Mouse (Mus musculus) thymus, adult 2 months (tissue): ENCODE measurements around the gene Bcl10. TPM values are rescaled to one million over a fixed set of nuclear protein-coding genes. Genes with fewer than 3 reads are reported as not detected.
A peak's percentile ranks its signal among the peaks of the same experiment; 100 is the strongest.

Experiments used
- DNase-seq: peaks from one replicate; pipeline ENCODE4 v3.0.0; 2021
- H3K27ac ChIP-seq: fragments of 200-500 bp; 2 replicates; pipeline ENCODE4 v1.5.1; 2012; ENCODE audit warnings: low read length, control low read depth; ENCODE audit not compliant: control insufficient read depth, insufficient read depth
- H3K27me3 ChIP-seq: fragments of 200-500 bp; 2 replicates; pipeline ENCODE4 v1.6.1; 2012; ENCODE audit warnings: mild to moderate bottlenecking, low read length, moderate library complexity, mixed read lengths; ENCODE audit not compliant: control insufficient read depth, insufficient read depth
- H3K36me3 ChIP-seq: fragments of 200-500 bp; 2 replicates; pipeline ENCODE4 v1.6.1; 2012; ENCODE audit warnings: mild to moderate bottlenecking, low read length, moderate library complexity; ENCODE audit not compliant: control insufficient read depth, insufficient read depth
- H3K4me1 ChIP-seq: fragments of 200-500 bp; replicated peaks from 2 replicates; pipeline ENCODE4 v1.6.1; 2012; ENCODE audit warnings: low read length; ENCODE audit not compliant: control insufficient read depth, insufficient read depth
- H3K4me3 ChIP-seq: fragments of 200-500 bp; 2 replicates; pipeline ENCODE4 v1.5.1; 2012; ENCODE audit warnings: mild to moderate bottlenecking, low read length, control low read depth, moderate library complexity; ENCODE audit not compliant: control insufficient read depth, insufficient read depth
- CTCF ChIP-seq: fragments of 200-500 bp; IDR thresholded peaks from 2 replicates; pipeline ENCODE4 v1.5.1; 2012; ENCODE audit warnings: mild to moderate bottlenecking, control low read depth, low read length, moderate library complexity, borderline replicate concordance; ENCODE audit not compliant: control insufficient read depth, poor library complexity, insufficient read depth; ENCODE audit errors: extremely low read depth
- POLR2A ChIP-seq: fragments of 200-500 bp; IDR thresholded peaks from 2 replicates; pipeline ENCODE4 v1.6.1; 2012; ENCODE audit warnings: mild to moderate bottlenecking, low read length, control low read depth, moderate library complexity; ENCODE audit not compliant: control insufficient read depth, poor library complexity, insufficient read depth; ENCODE audit errors: extremely low read depth
- WGBS: fragments of 180-500 bp; shearing (Covaris S2); methylation state at CpG from one replicate; pipeline ENCODE4 v1.1.7; 2018; 5-methylcytosine and 5-hydroxymethylcytosine counted together
- polyA plus RNA-seq: library from polyadenylated mRNA; depleted of rRNA; stranded (reverse); fragments of >200 nt; gene quantifications from 2 replicates; pipeline ENCODE4 v1.2.3, GENCODE M21; 2012

Gene Bcl10
- polyA plus RNA-seq, 1 experiment, result 17.3 TPM

- no peak overlapping the region for H3K4me3 ChIP-seq
- 79% methylated on average over 6 of the region's 6 CpGs for WGBS
- no peak for DNase-seq
Observed at GRCm38 (mm10) chr3:145947539-145948204, 25.1 kb downstream of the Bcl10 start.

GRCm38 (mm10) chr3:145950034-145950814 is 27.6 kb downstream of the Bcl10 start:
- WGBS, result 7% methylated on average over 15 of the region's 15 CpGs
- Histone ChIP-seq H3K4me1 (peaks cover 15% of the 10 kb centered on the region), H3K27ac (peak overlapping the region; percentile 61), H3K4me3 (peak overlapping the region; percentile 21), H3K36me3 (peaks cover under 1% of the 10 kb centered on the region; the same call in 1 of the 2 replicates), H3K27me3 (no peaks in the 10 kb centered on the region)
- TF ChIP-seq CTCF, result no peak
- TF ChIP-seq POLR2A, result no peak
- peak; percentile 26 for DNase-seq

More at GRCm38 (mm10) chr3:145947539-145948204, 25.1 kb downstream of the Bcl10 start:
- Histone ChIP-seq H3K27ac (no peak overlapping the region), H3K4me1 (peaks cover 15% of the 10 kb centered on the region), H3K36me3 (peaks cover 22% of the 10 kb centered on the region), H3K27me3 (no peaks in the 10 kb centered on the region)
- no peak for TF ChIP-seq CTCF
- no peak for TF ChIP-seq POLR2A

GRCm38 (mm10) chr3:145950815-145951130 is 28.2 kb downstream of the Bcl10 start:
- TF ChIP-seq POLR2A, result no peak
- no peaks in the 10 kb centered on the region for H3K36me3 ChIP-seq
- no peak for DNase-seq
- peaks cover 15% of the 10 kb centered on the region for H3K4me1 ChIP-seq
- H3K27ac ChIP-seq, result no peak overlapping the region
- H3K4me3 ChIP-seq, result no peak overlapping the region
- WGBS, result 39% methylated on average over 5 of the region's 5 CpGs
- no peaks in the 10 kb centered on the region for H3K27me3 ChIP-seq

GRCm38 (mm10) chr3:145951287-145952165 is 28.9 kb downstream of the Bcl10 start:
- Histone ChIP-seq H3K4me3 (no peak overlapping the region), H3K36me3 (no peaks in the 10 kb centered on the region), H3K27me3 (no peaks in the 10 kb centered on the region), H3K4me1 (peaks cover 15% of the 10 kb centered on the region), H3K27ac (no peak overlapping the region)
- no peak for DNase-seq
- TF ChIP-seq POLR2A, result no peak
- no peak for TF ChIP-seq CTCF
- 68% methylated on average over 17 of the region's 17 CpGs for WGBS

GRCm38 (mm10) chr3:145952945-145953344 is 30.3 kb downstream of the Bcl10 start:
- no peak overlapping the region for H3K4me3 ChIP-seq
- no peak overlapping the region for H3K27ac ChIP-seq
- 74% methylated on average over 7 of the region's 7 CpGs for WGBS
- no peaks in the 10 kb centered on the region for H3K27me3 ChIP-seq
- DNase-seq, result no peak
- peaks cover 15% of the 10 kb centered on the region for H3K4me1 ChIP-seq
- H3K36me3 ChIP-seq, result no peaks in the 10 kb centered on the region
- TF ChIP-seq CTCF (no peak), POLR2A (no peak)

- Histone ChIP-seq H3K4me1 (peaks cover 15% of the 10 kb centered on the region), H3K27me3 (no peaks in the 10 kb centered on the region), H3K4me3 (no peak overlapping the region), H3K27ac (no peak overlapping the region), H3K36me3 (no peaks in the 10 kb centered on the region)
- no peak for DNase-seq
- TF ChIP-seq POLR2A (no peak), CTCF (no peak)
- WGBS, result 95% methylated on average over 2 of the region's 2 CpGs
Observed at GRCm38 (mm10) chr3:145953411-145953810, 30.8 kb downstream of the Bcl10 start.
